Mouse (Mus musculus): ENCODE results near the gene Krt81. TPM values are rescaled to one million over a fixed set of nuclear protein-coding genes. Genes with fewer than 3 reads are reported as not detected.

Krt81 gene
- not detected in 2 replicates for polyA plus RNA-seq (2015; fragmentation: Nextera tagmentation; extraction: Ambion mirVana)

GRCm38 (mm10) chr15:101463651-101464050, at the start of gene Krt81:
Gene Krt81 (minus strand): TSS chr15:101463751.
- Histone ChIP-seq H3K27me3 (ENCODE audit: control insufficient read depth, insufficient read depth, low read length) (no peaks in the 10 kb centered on the region), H3K9me3 (replicated peaks; ENCODE audit: control insufficient read depth, low read length) (no peaks in the 10 kb centered on the region), H3K27ac (ENCODE audit: low read length) (no peak within 1 kb of the TSS), H3K4me3 (replicated peaks; ENCODE audit: low read length) (no peak within 1 kb of the TSS), H3K4me2 (ENCODE audit: low read depth, low read length) (no peak within 1 kb of the TSS), H3K36me3 (ENCODE audit: control insufficient read depth, insufficient read depth, low read length) (no peaks in the 10 kb centered on the region), H3K9ac (ENCODE audit: low read length) (no peak within 1 kb of the TSS), H3K4me1 (ENCODE audit: control insufficient read depth, insufficient read depth, low read length) (no peaks in the 10 kb centered on the region)
- WGBS, result 78% methylated on average over 13 of the region's 13 CpGs
- no peak for ATAC-seq (ENCODE audit: insufficient read depth, low FRiP score)

- 0 out of 2 replicates have a peak, but pooled peaks cover 3% of the 10 kb centered on the region for H3K4me1 ChIP-seq (ENCODE audit: control insufficient read depth, insufficient read depth, low read length)
- no peak overlapping the region for H3K4me3 ChIP-seq (replicated peaks; ENCODE audit: low read length)
- 38% methylated on average over 9 of the region's 9 CpGs for WGBS
- H3K9ac ChIP-seq (ENCODE audit: low read length), result no peak overlapping the region
- no peak for ATAC-seq (ENCODE audit: insufficient read depth, low FRiP score)
- no peak overlapping the region for H3K4me2 ChIP-seq (ENCODE audit: low read depth, low read length)
- no peak overlapping the region for H3K27ac ChIP-seq (ENCODE audit: low read length)
- no peaks in the 10 kb centered on the region for H3K27me3 ChIP-seq (ENCODE audit: control insufficient read depth, insufficient read depth, low read length)
- H3K9me3 ChIP-seq (replicated peaks; ENCODE audit: control insufficient read depth, low read length), result no peaks in the 10 kb centered on the region
- H3K36me3 ChIP-seq (ENCODE audit: control insufficient read depth, insufficient read depth, low read length), result no peaks in the 10 kb centered on the region
Measured at GRCm38 (mm10) chr15:101508247-101508646, 44.7 kb upstream of the Krt81 start.

- ATAC-seq (ENCODE audit: insufficient read depth, low FRiP score), result no peak
- WGBS, result 46% methylated on average over 14 of the region's 14 CpGs
Measured at GRCm38 (mm10) chr15:101506896-101507758, 43.6 kb upstream of the Krt81 start.

GRCm38 (mm10) chr15:101497181-101497580, 33.6 kb upstream of the Krt81 start:
- 76% methylated on average over 2 of the region's 2 CpGs for whole genome bisulfite sequencing
- no peak overlapping the region for H3K27ac ChIP-seq (ENCODE audit: low read length)
- H3K4me1 ChIP-seq (ENCODE audit: control insufficient read depth, insufficient read depth, low read length), result no peaks in the 10 kb centered on the region
- H3K4me3 ChIP-seq (replicated peaks; ENCODE audit: low read length), result no peak overlapping the region
- no peak overlapping the region for H3K9ac ChIP-seq (ENCODE audit: low read length)
- H3K27me3 ChIP-seq (ENCODE audit: control insufficient read depth, insufficient read depth, low read length), result no peaks in the 10 kb centered on the region
- no peaks in the 10 kb centered on the region for H3K9me3 ChIP-seq (replicated peaks; ENCODE audit: control insufficient read depth, low read length)
- H3K4me2 ChIP-seq (ENCODE audit: low read depth, low read length), result no peak overlapping the region
- H3K36me3 ChIP-seq (ENCODE audit: control insufficient read depth, insufficient read depth, low read length), result no peaks in the 10 kb centered on the region
- peak; percentile 33; the same call in 1 of the 2 replicates for ATAC-seq (ENCODE audit: insufficient read depth, low FRiP score)

More at GRCm38 (mm10) chr15:101506896-101507758, 43.6 kb upstream of the Krt81 start:
- Histone ChIP-seq H3K9ac (ENCODE audit: low read length) (no peak overlapping the region), H3K9me3 (replicated peaks; ENCODE audit: control insufficient read depth, low read length) (no peaks in the 10 kb centered on the region), H3K27me3 (ENCODE audit: control insufficient read depth, insufficient read depth, low read length) (no peaks in the 10 kb centered on the region), H3K4me1 (ENCODE audit: control insufficient read depth, insufficient read depth, low read length) (0 out of 2 replicates have a peak, but pooled peaks cover 3% of the 10 kb centered on the region), H3K36me3 (ENCODE audit: control insufficient read depth, insufficient read depth, low read length) (no peaks in the 10 kb centered on the region), H3K27ac (ENCODE audit: low read length) (no peak overlapping the region), H3K4me3 (replicated peaks; ENCODE audit: low read length) (no peak overlapping the region), H3K4me2 (ENCODE audit: low read depth, low read length) (no peak overlapping the region)

GRCm38 (mm10) chr15:101495266-101495665, 31.7 kb upstream of the Krt81 start:
- Histone ChIP-seq H3K27me3 (ENCODE audit: control insufficient read depth, insufficient read depth, low read length) (no peaks in the 10 kb centered on the region), H3K27ac (ENCODE audit: low read length) (no peak overlapping the region), H3K36me3 (ENCODE audit: control insufficient read depth, insufficient read depth, low read length) (no peaks in the 10 kb centered on the region), H3K4me3 (replicated peaks; ENCODE audit: low read length) (no peak overlapping the region), H3K9ac (ENCODE audit: low read length) (no peak overlapping the region), H3K4me1 (ENCODE audit: control insufficient read depth, insufficient read depth, low read length) (no peaks in the 10 kb centered on the region), H3K4me2 (ENCODE audit: low read depth, low read length) (no peak overlapping the region), H3K9me3 (replicated peaks; ENCODE audit: control insufficient read depth, low read length) (no peaks in the 10 kb centered on the region)
- ATAC-seq (ENCODE audit: insufficient read depth, low FRiP score), result no peak
- WGBS, result 77% methylated on average over 8 of the region's 8 CpGs

- H3K4me3 ChIP-seq (replicated peaks; ENCODE audit: low read length), result no peak overlapping the region
- H3K27me3 ChIP-seq (ENCODE audit: control insufficient read depth, insufficient read depth, low read length), result no peaks in the 10 kb centered on the region
- H3K9ac ChIP-seq (ENCODE audit: low read length), result no peak overlapping the region
- no peaks in the 10 kb centered on the region for H3K4me1 ChIP-seq (ENCODE audit: control insufficient read depth, insufficient read depth, low read length)
- H3K27ac ChIP-seq (ENCODE audit: low read length), result no peak overlapping the region
- H3K4me2 ChIP-seq (ENCODE audit: low read depth, low read length), result no peak overlapping the region
- ATAC-seq (ENCODE audit: insufficient read depth, low FRiP score), result no peak
- H3K9me3 ChIP-seq (replicated peaks; ENCODE audit: control insufficient read depth, low read length), result no peaks in the 10 kb centered on the region
- 56% methylated on average over 1 of the region's 1 CpGs for WGBS
- no peaks in the 10 kb centered on the region for H3K36me3 ChIP-seq (ENCODE audit: control insufficient read depth, insufficient read depth, low read length)
Measured at GRCm38 (mm10) chr15:101494203-101494602, 30.7 kb upstream of the Krt81 start.

- H3K4me1 ChIP-seq (ENCODE audit: control insufficient read depth, insufficient read depth, low read length), result no peaks in the 10 kb centered on the region
- no peak for ATAC-seq (ENCODE audit: insufficient read depth, low FRiP score)
- H3K4me3 ChIP-seq (replicated peaks; ENCODE audit: low read length), result no peak overlapping the region
- no peak overlapping the region for H3K27ac ChIP-seq (ENCODE audit: low read length)
- H3K9me3 ChIP-seq (replicated peaks; ENCODE audit: control insufficient read depth, low read length), result no peaks in the 10 kb centered on the region
- H3K36me3 ChIP-seq (ENCODE audit: control insufficient read depth, insufficient read depth, low read length), result no peaks in the 10 kb centered on the region
- H3K27me3 ChIP-seq (ENCODE audit: control insufficient read depth, insufficient read depth, low read length), result no peaks in the 10 kb centered on the region
- no peak overlapping the region for H3K4me2 ChIP-seq (ENCODE audit: low read depth, low read length)
- 93% methylated on average over 6 of the region's 6 CpGs for WGBS
- H3K9ac ChIP-seq (ENCODE audit: low read length), result no peak overlapping the region
Measured at GRCm38 (mm10) chr15:101493713-101494112, 30.2 kb upstream of the Krt81 start.

GRCm38 (mm10) chr15:101492718-101493117, 29.2 kb upstream of the Krt81 start:
- Histone ChIP-seq H3K27ac (ENCODE audit: low read length) (no peak overlapping the region), H3K4me1 (ENCODE audit: control insufficient read depth, insufficient read depth, low read length) (no peaks in the 10 kb centered on the region), H3K9ac (ENCODE audit: low read length) (no peak overlapping the region), H3K27me3 (ENCODE audit: control insufficient read depth, insufficient read depth, low read length) (no peaks in the 10 kb centered on the region), H3K4me2 (ENCODE audit: low read depth, low read length) (no peak overlapping the region), H3K36me3 (ENCODE audit: control insufficient read depth, insufficient read depth, low read length) (no peaks in the 10 kb centered on the region), H3K9me3 (replicated peaks; ENCODE audit: control insufficient read depth, low read length) (no peaks in the 10 kb centered on the region), H3K4me3 (replicated peaks; ENCODE audit: low read length) (no peak overlapping the region)
- 42% methylated on average over 8 of the region's 8 CpGs for WGBS
- ATAC-seq (ENCODE audit: insufficient read depth, low FRiP score), result no peak

- Histone ChIP-seq H3K4me1 (ENCODE audit: control insufficient read depth, insufficient read depth, low read length) (no peaks in the 10 kb centered on the region), H3K4me3 (replicated peaks; ENCODE audit: low read length) (no peak within 1 kb of the TSS), H3K27ac (ENCODE audit: low read length) (no peak within 1 kb of the TSS), H3K9ac (ENCODE audit: low read length) (no peak within 1 kb of the TSS), H3K4me2 (ENCODE audit: low read depth, low read length) (no peak within 1 kb of the TSS), H3K36me3 (ENCODE audit: control insufficient read depth, insufficient read depth, low read length) (no peaks in the 10 kb centered on the region), H3K27me3 (ENCODE audit: control insufficient read depth, insufficient read depth, low read length) (no peaks in the 10 kb centered on the region), H3K9me3 (replicated peaks; ENCODE audit: control insufficient read depth, low read length) (no peaks in the 10 kb centered on the region)
- ATAC-seq (ENCODE audit: insufficient read depth, low FRiP score), result no peak
- WGBS, result 75% methylated on average over 6 of the region's 6 CpGs
Measured at GRCm38 (mm10) chr15:101491431-101491830, 27.9 kb upstream of the Krt81 start, which contains the start of gene Krt83. Gene Krt83 (minus strand): TSS chr15:101491512.
